8 mouse cellular contexts compared by ENCODE assay signal in the genomic region with DNA sequence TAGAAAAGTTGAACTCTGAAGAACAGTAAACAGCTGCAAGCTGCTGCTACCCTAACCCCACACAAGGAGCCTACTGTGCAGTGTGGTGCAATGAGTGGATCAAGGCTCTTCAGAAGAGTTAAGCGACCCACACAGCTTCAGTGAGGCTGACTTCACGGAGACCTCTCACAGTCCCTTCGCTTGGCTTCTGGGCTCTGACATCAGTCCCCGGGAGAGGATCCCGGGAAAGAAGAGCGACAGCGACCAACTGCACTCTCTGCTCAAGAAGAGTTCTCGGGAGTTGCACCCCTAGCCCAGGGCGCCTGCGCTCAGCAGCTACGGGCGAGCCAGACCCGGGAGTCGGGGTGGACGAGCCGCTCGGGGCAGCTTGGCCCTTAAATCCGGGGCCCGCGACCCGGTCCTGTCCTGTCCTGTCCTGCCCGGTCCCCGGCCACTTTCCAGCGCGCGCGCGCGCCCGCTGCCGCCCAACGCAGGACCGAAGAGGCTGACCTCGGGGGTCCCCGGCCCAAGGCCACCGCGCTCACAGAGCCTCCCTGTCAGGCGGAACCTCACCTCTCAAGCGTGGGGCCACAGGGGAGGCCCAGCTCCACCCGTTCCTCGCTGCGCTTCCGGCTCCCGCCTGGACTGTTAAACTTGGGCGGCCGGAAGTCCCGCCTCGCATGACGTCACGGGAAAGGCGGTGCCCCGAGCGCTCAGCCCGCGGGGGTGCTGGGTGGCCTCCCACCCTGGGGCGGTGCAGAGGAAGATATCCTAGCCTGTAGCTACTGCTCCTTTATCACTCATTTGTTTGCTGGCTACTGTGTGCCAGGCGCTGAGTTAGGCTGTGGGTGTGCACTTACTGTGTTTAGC. TPM values are rescaled to one million over a fixed set of nuclear protein-coding genes. Genes with fewer than 3 reads are reported as not detected.
DNase-seq lines count a peak whose midpoint lies in the region; ATAC-seq and TF ChIP-seq lines count a peak whose summit lies in the region.

Gene Nedd1 (minus strand): TSS at position 650 of the 849 bp plus-strand sequence.

- no peaks in the 10 kb centered on the region for H3K4me1 ChIP-seq in cortical plate, adult 2 months (ENCODE audit: control insufficient read depth, insufficient read depth, low read length)

- peak within 1 kb of the TSS; percentile 60 for H3K4me3 ChIP-seq in cortical plate, adult 2 months (ENCODE audit: insufficient read depth, low read length)

- no peak for TF ChIP-seq CTCF in cortical plate, adult 2 months (IDR thresholded peaks at IDR 0.05; ENCODE audit: extremely low read depth, insufficient read depth, low read length)

- DNase-seq in gastrocnemius, postnatal 10 days = peak; percentile 95
- DNase-seq in induced T-regulatory cell, adult 2 months (ENCODE audit: low read depth) = peak; percentile 97
- DNase-seq in left cerebral cortex, adult 9 months (ENCODE audit: low spot score in 2 of 2) = peak; percentile 73 to 90
- DNase-seq in right cerebral cortex, postnatal 14 days = peak; percentile 89
- peak; percentile 95 to 96 for DNase-seq in urinary bladder, postnatal 36 days (ENCODE audit: low spot score in 2 of 2)

- H3K27ac ChIP-seq in cortical plate, adult 2 months (ENCODE audit: insufficient read depth, low read length) = no peak within 1 kb of the TSS

- ATAC-seq in activated CD4-positive, CD25-positive, alpha-beta regulatory T cell, adult 4 months = peak; percentile 98
- peak; percentile 91 for ATAC-seq in megakaryocyte progenitor cell, adult 5-6 weeks (replicated peaks; ENCODE audit: poor library complexity)

- peak; percentile 55; the same call in 1 of the 2 replicates for TF ChIP-seq POLR2A in cortical plate, adult 2 months (IDR thresholded peaks at IDR 0.05; ENCODE audit: extremely low read depth, insufficient read depth, low read length)

RNA-seq across cellular contexts. Expression of gene Nedd1, which starts in this region (rescaled TPM):
- polyA plus RNA-seq in activated CD4-positive, CD25-positive, alpha-beta regulatory T cell, adult 4 months (2017; shearing (Covaris generic)) = 10 to 100 TPM; 28.2 to 41.1 TPM
- polyA plus RNA-seq in cortical plate, adult 2 months (2012; rRNA removed) = 3.2 TPM in 2 replicates
- 10 to 100 TPM; 12.9 to 13.5 TPM for total RNA-seq in gastrocnemius, postnatal 10 days (2021)
- total RNA-seq in megakaryocyte progenitor cell, adult 5-6 weeks (2015) = 27.5 and 32.4 TPM in 2 replicates
- 25.1 and 32.4 TPM in 2 replicates for total RNA-seq in megakaryocyte progenitor cell, adult 5-6 weeks (2017)
